Mouse (Mus musculus) bone marrow, adult 2 months (tissue): ENCODE measurements at regions not wholly inside any gene's neighbourhood (a gene's known extent, or its start where the extent isn't known, plus 50 kb on each side); places are given as distances from the start of the nearest gene placed in this dataset.

Experiments
- CTCF ChIP-seq: fragments of 200-500 bp; IDR thresholded peaks from 2 replicates; pipeline ENCODE4 v1.5.1; 2011; ENCODE audit warnings: low read length, control low read depth; ENCODE audit not compliant: control insufficient read depth, insufficient read depth
- POLR2A ChIP-seq: fragments of 200-500 bp; IDR thresholded peaks from 2 replicates; pipeline ENCODE4 v1.6.1; 2011; ENCODE audit warnings: low read depth, mild to moderate bottlenecking, control low read depth, low read length, borderline replicate concordance; ENCODE audit not compliant: control insufficient read depth

- TF ChIP-seq CTCF (no peak), POLR2A (no peak)
These were observed 346.8 kb downstream of the Cmpk2 start for GRCm38 (mm10) chr12:26815771-26816170.
